Mouse (Mus musculus) liver, embryonic 14.5 days (tissue): ENCODE data around the gene Ampd1. TPM values are rescaled to one million over a fixed set of nuclear protein-coding genes. Genes with fewer than 3 reads are reported as not detected.
A peak's percentile ranks its signal among the peaks of the same experiment; 100 is the strongest.

ENCODE experiments used
- ATAC-seq: fragments of 200-750 bp; cut with Nextera tagmentation; 2 replicates; pipeline ENCODE4 v1.8.0; 2017; ENCODE audit warnings: moderate number of reproducible peaks, mild to moderate bottlenecking, moderate library complexity; ENCODE audit not compliant: insufficient read depth
- DNase-seq, 3 experiments: peaks; one replicate each; pipeline ENCODE4 v3.0.0-alpha.2; 2012 to 2013; ENCODE audit warnings: low read depth in 3 of 3, low spot score in 3 of 3
- H3K27ac ChIP-seq: fragments of 300-500 bp; sonication (generic); 2 replicates; pipeline ENCODE4 v1.5.1; 2014; ENCODE audit warnings: moderate library complexity, mild to moderate bottlenecking, control low read depth, inconsistent platforms
- H3K27me3 ChIP-seq: fragments of 300-500 bp; sonication (generic); 2 replicates; pipeline ENCODE4 v1.6.1; 2014; ENCODE audit warnings: mild to moderate bottlenecking, low read length, moderate library complexity; ENCODE audit not compliant: control insufficient read depth, insufficient read depth
- H3K36me3 ChIP-seq: fragments of 300-500 bp; sonication (generic); replicated peaks from 2 replicates; pipeline ENCODE4 v1.6.1; 2014; ENCODE audit warnings: low read depth; ENCODE audit not compliant: control insufficient read depth, insufficient read depth
- H3K4me1 ChIP-seq, 2 experiments: fragments of 200-500 bp in 1 of 2; fragments of 300-500 bp in 1 of 2; sonication (generic) in 1 of 2; replicated peaks; 2 replicates each; pipeline ENCODE4 v1.6.1; 2012 to 2014; ENCODE audit warnings: antibody characterized with exemption in 1 of 2, inconsistent platforms in 1 of 2, low read length in 1 of 2; ENCODE audit not compliant: control insufficient read depth in 2 of 2, insufficient read depth in 2 of 2
- H3K4me2 ChIP-seq: fragments of 300-500 bp; sonication (generic); 2 replicates; pipeline ENCODE4 v1.6.1; 2014; ENCODE audit warnings: low read depth, mild to moderate bottlenecking, control low read depth, moderate library complexity
- H3K4me3 ChIP-seq, 2 experiments: fragments of 200-500 bp in 1 of 2; fragments of 300-500 bp in 1 of 2; sonication (generic) in 1 of 2; 2 replicates each; pipeline ENCODE4 v1.5.1; 2012 to 2014; ENCODE audit warnings: low read depth in 2 of 2, low read length in 2 of 2, mild to moderate bottlenecking in 2 of 2, control low read depth in 1 of 2, inconsistent platforms in 1 of 2, moderate library complexity in 1 of 2; ENCODE audit not compliant: insufficient read depth in 1 of 2
- H3K9ac ChIP-seq: fragments of 300-500 bp; sonication (generic); replicated peaks from 2 replicates; pipeline ENCODE4 v1.6.1; 2014; ENCODE audit warnings: mild to moderate bottlenecking, control low read depth, moderate library complexity
- H3K9me3 ChIP-seq: fragments of 300-500 bp; sonication (generic); 2 replicates; pipeline ENCODE4 v1.6.1; 2016; ENCODE audit warnings: low read length, mixed read lengths; ENCODE audit not compliant: control insufficient read depth
- CTCF ChIP-seq: IDR thresholded peaks from 2 replicates; pipeline ENCODE4 v1.5.1; 2016; ENCODE audit warnings: antibody characterized with exemption, low read depth, control low read depth
- EP300 ChIP-seq: IDR thresholded peaks from 2 replicates; pipeline ENCODE4 v1.6.1; 2016; ENCODE audit warnings: antibody characterized with exemption, low read depth
- WGBS: fragments of 180-500 bp; shearing (Covaris S2); extraction: QIAGEN DNeasy Blood & Tissue Kit; methylation state at CpG from one replicate; pipeline ENCODE4 v1.1.7; 2014; ENCODE audit not compliant: insufficient replicate concordance; 5-methylcytosine and 5-hydroxymethylcytosine counted together
- polyA plus RNA-seq, 2 experiments: library from polyadenylated mRNA; depleted of rRNA in 1 of 2; stranded (reverse) in 1 of 2; unstranded in 1 of 2; fragments of >200 nt; fragmentation: Nextera tagmentation in 1 of 2; extraction: Ambion mirVana in 1 of 2; gene quantifications; 2 replicates each; pipeline versions ENCODE4 v1.2.1 to v1.2.3; 2012 to 2014

Ampd1 gene
- polyA plus RNA-seq, 2 experiments: 0.06 to 0.07 TPM

GRCm38 (mm10) chr3:103145791-103146190 lies 72.0 kb downstream of the Ampd1 start:
- peaks cover 42% of the 10 kb centered on the region for H3K36me3 ChIP-seq
- no peak overlapping the region for H3K27ac ChIP-seq
- TF ChIP-seq CTCF: no peak
- TF ChIP-seq EP300: no peak
- H3K4me3 ChIP-seq: no peak overlapping the region
- no peaks in the 10 kb centered on the region for H3K9me3 ChIP-seq
- H3K27me3 ChIP-seq: no peaks in the 10 kb centered on the region
- H3K4me1 ChIP-seq: peaks cover 3 to 10% of the 10 kb centered on the region in 2 experiments
- H3K9ac ChIP-seq: no peak overlapping the region
- ATAC-seq (no peak), DNase-seq (no peak)
- WGBS: 87% methylated on average over 4 of the region's 4 CpGs
- no peak overlapping the region for H3K4me2 ChIP-seq

DNA sequence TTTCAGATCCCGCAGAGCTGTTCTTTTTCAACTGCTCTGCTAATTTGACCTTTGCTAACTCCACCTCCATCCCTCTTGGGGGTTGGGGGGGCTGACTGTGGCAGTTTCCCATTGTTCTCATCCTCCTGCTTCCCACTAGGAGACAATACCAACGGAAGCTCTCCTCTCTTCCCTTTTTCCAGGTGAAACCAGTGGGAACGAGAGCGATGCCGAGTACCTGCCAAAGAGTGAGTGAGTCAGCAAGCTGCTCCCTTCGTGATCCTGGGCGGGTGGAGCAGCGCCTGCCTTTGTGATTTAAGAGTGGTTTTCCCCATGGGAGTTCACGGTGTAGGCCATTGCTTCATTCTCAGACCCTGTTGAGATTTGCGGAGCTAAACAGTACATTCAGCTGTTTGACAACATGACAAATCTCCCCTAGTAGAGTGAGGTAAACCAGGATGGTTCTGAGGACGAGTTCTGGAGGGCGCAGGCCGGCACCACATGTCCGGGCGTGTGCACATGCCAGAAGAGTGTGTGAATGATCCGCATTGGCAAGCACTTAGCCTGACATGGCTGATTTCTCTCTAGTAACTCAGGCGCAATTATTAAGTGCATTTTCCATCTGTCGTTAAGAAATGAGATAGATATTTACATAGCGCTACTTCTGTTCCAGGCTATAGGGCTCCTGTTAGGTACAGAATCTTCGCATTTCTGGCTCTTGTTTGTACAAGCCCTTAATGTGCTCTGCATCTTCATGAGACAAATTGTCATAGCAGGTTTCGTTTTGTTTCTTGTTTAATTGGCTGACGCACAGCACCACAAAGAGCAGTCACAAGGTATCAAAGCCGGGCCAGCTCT lies 72.7 kb downstream of the Ampd1 start:
- H3K4me1 ChIP-seq: peaks cover 0 to 3% of the 10 kb centered on the region in 2 experiments; a peak in 2 of 4 replicates
- TF ChIP-seq CTCF (no peak), EP300 (no peak)
- no peak overlapping the region for H3K4me2 ChIP-seq
- H3K9ac ChIP-seq: no peak overlapping the region
- peaks cover 43% of the 10 kb centered on the region for H3K36me3 ChIP-seq
- H3K27ac ChIP-seq: no peak overlapping the region
- no peaks in the 10 kb centered on the region for H3K27me3 ChIP-seq
- H3K9me3 ChIP-seq: no peaks in the 10 kb centered on the region
- no peak for ATAC-seq
- WGBS: 82% methylated on average over 23 of the region's 23 CpGs
- DNase-seq: no peak
- no peak overlapping the region for H3K4me3 ChIP-seq

GRCm38 (mm10) chr3:103147775-103148174 lies 74.0 kb downstream of the Ampd1 start:
- Histone ChIP-seq H3K4me2 (no peak overlapping the region), H3K4me3 (no peak overlapping the region), H3K4me1 (no peaks in the 10 kb centered on the region), H3K27ac (no peak overlapping the region), H3K9me3 (no peaks in the 10 kb centered on the region), H3K9ac (no peak overlapping the region), H3K36me3 (peaks cover 41% of the 10 kb centered on the region), H3K27me3 (no peaks in the 10 kb centered on the region)
- ATAC-seq (no peak), DNase-seq (no peak)
- 75% methylated on average over 4 of the region's 4 CpGs for WGBS
- peak; percentile 17 for TF ChIP-seq CTCF
- TF ChIP-seq EP300: no peak

DNA sequence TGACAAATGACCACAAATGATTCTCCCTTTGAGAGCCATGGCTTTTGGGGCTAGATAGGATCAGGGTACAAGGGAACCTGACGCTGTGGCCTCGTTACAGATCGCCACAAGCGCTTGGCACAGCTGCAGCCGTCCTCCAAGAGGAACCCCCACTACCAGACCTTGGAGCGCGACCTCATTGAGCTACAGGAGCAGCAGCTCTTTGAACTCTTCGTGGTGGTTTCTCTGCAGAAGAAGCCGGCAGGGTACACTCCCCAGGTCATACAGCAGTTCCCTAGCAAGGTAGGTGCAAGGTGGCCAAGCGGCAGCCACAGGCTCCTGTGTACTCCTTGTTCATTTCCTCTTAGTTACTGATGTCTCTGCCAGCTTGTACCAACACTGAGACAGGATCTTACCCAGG lies 75.1 kb downstream of the Ampd1 start:
- no peaks in the 10 kb centered on the region for H3K9me3 ChIP-seq
- no peak overlapping the region for H3K4me3 ChIP-seq
- peaks cover 52% of the 10 kb centered on the region for H3K36me3 ChIP-seq
- H3K9ac ChIP-seq: no peak overlapping the region
- DNase-seq (no peak), ATAC-seq (no peak)
- no peak overlapping the region for H3K4me2 ChIP-seq
- H3K27ac ChIP-seq: no peak overlapping the region
- 67% methylated on average over 10 of the region's 10 CpGs for WGBS
- TF ChIP-seq EP300: no peak
- TF ChIP-seq CTCF: no peak
- no peaks in the 10 kb centered on the region for H3K4me1 ChIP-seq
- no peaks in the 10 kb centered on the region for H3K27me3 ChIP-seq

Other genes with a start within 250 kb of the Ampd1 start
- 0.01 and 0.07 TPM in 2 replicates for gene Sycp1, start 137.9 kb upstream of the Ampd1 start, polyA plus RNA-seq (2012; rRNA removed)
- 0.18 TPM in 1 of 2 replicates, not detected in the other for gene Sycp1, start 137.9 kb upstream of the Ampd1 start, polyA plus RNA-seq (2014; fragmentation: Nextera tagmentation; extraction: Ambion mirVana)
- 3.9 and 4.6 TPM in 2 replicates for gene Nr1h5, start 109.9 kb upstream of the Ampd1 start, polyA plus RNA-seq (2012; rRNA removed)
- gene Nr1h5, start 109.9 kb upstream of the Ampd1 start, polyA plus RNA-seq (2014; fragmentation: Nextera tagmentation; extraction: Ambion mirVana): 1.9 and 3.0 TPM in 2 replicates
- 3.4 and 5.6 TPM in 2 replicates for gene Sike1, start 78.3 kb upstream of the Ampd1 start, polyA plus RNA-seq (2012; rRNA removed)
- 13.6 and 16.8 TPM in 2 replicates for gene Sike1, start 78.3 kb upstream of the Ampd1 start, polyA plus RNA-seq (2014; fragmentation: Nextera tagmentation; extraction: Ambion mirVana)
- gene Csde1, start 53.6 kb upstream of the Ampd1 start, polyA plus RNA-seq (2012; rRNA removed): 17.5 and 28.5 TPM in 2 replicates
- 116 and 122 TPM in 2 replicates for gene Csde1, start 53.6 kb upstream of the Ampd1 start, polyA plus RNA-seq (2014; fragmentation: Nextera tagmentation; extraction: Ambion mirVana)
- gene Nras, start 15.7 kb upstream of the Ampd1 start, polyA plus RNA-seq (2012; rRNA removed): 14.2 and 21.4 TPM in 2 replicates
- gene Nras, start 15.7 kb upstream of the Ampd1 start, polyA plus RNA-seq (2014; fragmentation: Nextera tagmentation; extraction: Ambion mirVana): 43.2 TPM in 2 replicates
- gene Dennd2c, start 28.6 kb downstream of the Ampd1 start, polyA plus RNA-seq (2012; rRNA removed): 5.4 and 7.4 TPM in 2 replicates
- 6.6 and 6.9 TPM in 2 replicates for gene Dennd2c, start 28.6 kb downstream of the Ampd1 start, polyA plus RNA-seq (2014; fragmentation: Nextera tagmentation; extraction: Ambion mirVana)
- gene Bcas2, start 97.6 kb downstream of the Ampd1 start, polyA plus RNA-seq (2012; rRNA removed): 58.1 and 104 TPM in 2 replicates
- 135 and 152 TPM in 2 replicates for gene Bcas2, start 97.6 kb downstream of the Ampd1 start, polyA plus RNA-seq (2014; fragmentation: Nextera tagmentation; extraction: Ambion mirVana)
- 6.6 and 6.7 TPM in 2 replicates for gene Trim33, start 205.3 kb downstream of the Ampd1 start, polyA plus RNA-seq (2012; rRNA removed)
- gene Trim33, start 205.3 kb downstream of the Ampd1 start, polyA plus RNA-seq (2014; fragmentation: Nextera tagmentation; extraction: Ambion mirVana): 4.7 and 7.1 TPM in 2 replicates